Comparison of ENCODE assay signal across 9 mouse cellular contexts in genomic region chr17:7863745-7864144, GRCm38 (mm10). TPM values are rescaled to one million over a fixed set of nuclear protein-coding genes. Genes with fewer than 3 reads are reported as not detected.
DNase-seq lines count a peak whose midpoint lies in the region; ATAC-seq and TF ChIP-seq lines count a peak whose summit lies in the region.
"Had no signal": no experiment of that assay in that cellular context is flagged by ENCODE, and none has a peak within 500 bp of the region (broad histone marks: within the 10 kb centered on the region; RNA-seq: fewer than 3 reads in every experiment).

No protein-coding gene starts in this region.

- no peak for TF ChIP-seq POLR2A in testis, adult 2 months (IDR thresholded peaks at IDR 0.05; ENCODE audit: control insufficient read depth, low read depth, low read length)

- no peaks in the 10 kb centered on the region for H3K27me3 ChIP-seq in forebrain, embryonic 14.5 days (replicated peaks; ENCODE audit: control insufficient read depth, insufficient read depth, low read length)
- H3K27me3 ChIP-seq in testis, adult 2 months (ENCODE audit: control insufficient read depth, insufficient read depth, low read length): no peaks in the 10 kb centered on the region
- H3K27me3 ChIP-seq: limb, embryonic 13.5 days had no signal

- H3K36me3 ChIP-seq in forebrain, embryonic 14.5 days (ENCODE audit: control insufficient read depth, insufficient read depth, low read length): no peaks in the 10 kb centered on the region
- no peaks in the 10 kb centered on the region for H3K36me3 ChIP-seq in testis, adult 2 months (ENCODE audit: control insufficient read depth, insufficient read depth, low read length)
- H3K36me3 ChIP-seq: limb, embryonic 13.5 days had no signal

- no peak overlapping the region for H3K9ac ChIP-seq in forebrain, embryonic 14.5 days (ENCODE audit: low read length)
- H3K9ac ChIP-seq: limb, embryonic 13.5 days had no signal

- TF ChIP-seq CTCF in layer of hippocampus, adult 2 months (conservative IDR thresholded peaks at IDR 0.05): peak; percentile 99; the same call in 1 of the 2 replicates
- peak; percentile 93 for TF ChIP-seq CTCF in testis, adult 2 months (IDR thresholded peaks at IDR 0.05; ENCODE audit: control insufficient read depth, insufficient read depth, insufficient replicate concordance, low read depth, low read length)

- no peak overlapping the region for H3K27ac ChIP-seq in forebrain, embryonic 14.5 days (ENCODE audit: low read depth, low read length)
- no peak overlapping the region for H3K27ac ChIP-seq in layer of hippocampus, adult 2 months
- H3K27ac ChIP-seq in testis, adult 2 months (ENCODE audit: control insufficient read depth, insufficient read depth, low read depth, low read length): no peak overlapping the region
- H3K27ac ChIP-seq: limb, embryonic 13.5 days had no signal

- DNase-seq in frontal cortex, postnatal 25 days (ENCODE audit: low spot score in 2 of 2): peak; percentile 45 to 60
- peak; percentile 72 for DNase-seq in CD4-positive helper T cell, adult 2 months (ENCODE audit: low read depth, low spot score)
- peak; percentile 59 for DNase-seq in brain, adult 2 months (ENCODE audit: low read depth, low spot score)
- DNase-seq in forebrain, embryonic 14.5 days (ENCODE audit: low spot score): peak; percentile 69
- peak in 1 of 2 experiments; percentile 81 for DNase-seq in layer of hippocampus, adult 2 months (ENCODE audit: low spot score in 2 of 2)
- DNase-seq in mesoderm, embryonic 11.5 days (ENCODE audit: low read depth, low spot score): peak; percentile 72

- WGBS in forebrain, embryonic 14.5 days: 24% methylated on average over 4 of the region's 4 CpGs

- no peaks in the 10 kb centered on the region for H3K4me1 ChIP-seq in forebrain, embryonic 14.5 days (ENCODE audit: control insufficient read depth, insufficient read depth, low read length)
- H3K4me1 ChIP-seq in testis, adult 2 months (ENCODE audit: control insufficient read depth, insufficient read depth, low read length): no peaks in the 10 kb centered on the region; the same call in 1 of the 2 replicates
- H3K4me1 ChIP-seq: limb, embryonic 13.5 days had no signal

- H3K4me3 ChIP-seq in forebrain, embryonic 14.5 days (ENCODE audit: low read depth, low read length): no peak overlapping the region
- H3K4me3 ChIP-seq in layer of hippocampus, adult 2 months: no peak overlapping the region
- peak overlapping the region; percentile 52; the same call in 1 of the 2 replicates for H3K4me3 ChIP-seq in testis, adult 2 months (ENCODE audit: control insufficient read depth, low read depth, low read length)
- H3K4me3 ChIP-seq: limb, embryonic 13.5 days had no signal

- no peak overlapping the region for H3K4me2 ChIP-seq in forebrain, embryonic 14.5 days (ENCODE audit: low read length)
- H3K4me2 ChIP-seq: limb, embryonic 13.5 days had no signal

- ATAC-seq in frontal cortex, adult (ENCODE audit: low TSS enrichment): no peak
- 0 out of 2 replicates have a peak, but pooled peaks have one; percentile 29 for ATAC-seq in forebrain, embryonic 14.5 days

- H3K9me3 ChIP-seq in forebrain, embryonic 14.5 days (replicated peaks; ENCODE audit: control insufficient read depth, low read length): no peaks in the 10 kb centered on the region
- H3K9me3 ChIP-seq: limb, embryonic 13.5 days had no signal

RNA-seq across cellular contexts. Expression of gene Fndc1, which starts 36.6 kb away (rescaled TPM):
- polyA plus RNA-seq in forebrain, embryonic 14.5 days (2014; fragmentation: Nextera tagmentation; extraction: Ambion mirVana): 1.5 and 2.7 TPM in 2 replicates
- 10 to 100 TPM; 14.9 to 15.4 TPM for total RNA-seq in layer of hippocampus, adult 2 months (2021)
- polyA plus RNA-seq in testis, adult 2 months (2012; rRNA removed): 0.90 and 0.95 TPM in 2 replicates
